Mouse (Mus musculus) left cerebral cortex, adult 9 months (tissue): Measurements from ENCODE around the gene Clasp1.

ENCODE experiments used
- DNase-seq, 2 experiments: peaks; one replicate each; pipeline ENCODE4 v3.0.0; 2022; ENCODE audit warnings: low spot score in 2 of 2

Clasp1 gene

DNA sequence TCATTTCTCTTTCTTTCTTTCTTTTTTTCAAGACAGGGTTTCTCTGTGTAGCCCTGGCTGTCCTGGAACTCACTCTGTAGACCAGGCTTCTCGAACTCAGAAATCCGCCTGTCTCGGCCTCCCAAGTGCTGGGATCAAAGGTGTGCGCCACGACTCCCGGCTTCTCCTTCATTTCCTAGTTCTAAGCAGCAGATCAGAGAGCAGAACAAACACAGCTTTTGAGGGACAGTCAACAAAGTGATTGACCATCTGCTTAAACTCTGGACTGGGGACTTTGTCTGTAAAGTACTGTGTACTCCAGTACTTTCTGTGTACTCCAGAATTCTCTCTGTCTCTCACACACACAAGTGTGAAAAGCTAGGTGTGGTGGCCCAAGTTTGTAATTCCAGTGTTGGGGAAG, 14.1 kb downstream of the Clasp1 start:
- no peak for DNase-seq

DNA sequence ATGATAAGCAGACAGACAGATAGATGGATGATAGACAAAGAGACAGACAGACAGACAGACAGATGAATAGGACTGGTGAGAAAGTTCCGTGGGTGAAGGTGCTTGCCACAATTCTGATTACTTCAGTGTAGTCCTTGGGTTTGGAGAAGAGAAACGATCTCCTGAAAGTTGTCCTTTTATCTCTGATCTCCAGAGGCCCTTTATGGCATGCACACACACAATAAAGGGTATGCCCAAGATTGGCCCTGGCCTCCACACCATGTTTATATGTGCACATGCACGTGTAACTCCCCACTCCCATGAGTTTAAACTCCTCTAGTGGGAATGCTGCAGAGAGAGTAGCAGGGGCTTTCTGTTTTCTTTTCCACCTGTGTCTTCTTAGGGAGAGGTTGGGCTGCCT, 14.6 kb downstream of the Clasp1 start:
- no peak for DNase-seq

DNA sequence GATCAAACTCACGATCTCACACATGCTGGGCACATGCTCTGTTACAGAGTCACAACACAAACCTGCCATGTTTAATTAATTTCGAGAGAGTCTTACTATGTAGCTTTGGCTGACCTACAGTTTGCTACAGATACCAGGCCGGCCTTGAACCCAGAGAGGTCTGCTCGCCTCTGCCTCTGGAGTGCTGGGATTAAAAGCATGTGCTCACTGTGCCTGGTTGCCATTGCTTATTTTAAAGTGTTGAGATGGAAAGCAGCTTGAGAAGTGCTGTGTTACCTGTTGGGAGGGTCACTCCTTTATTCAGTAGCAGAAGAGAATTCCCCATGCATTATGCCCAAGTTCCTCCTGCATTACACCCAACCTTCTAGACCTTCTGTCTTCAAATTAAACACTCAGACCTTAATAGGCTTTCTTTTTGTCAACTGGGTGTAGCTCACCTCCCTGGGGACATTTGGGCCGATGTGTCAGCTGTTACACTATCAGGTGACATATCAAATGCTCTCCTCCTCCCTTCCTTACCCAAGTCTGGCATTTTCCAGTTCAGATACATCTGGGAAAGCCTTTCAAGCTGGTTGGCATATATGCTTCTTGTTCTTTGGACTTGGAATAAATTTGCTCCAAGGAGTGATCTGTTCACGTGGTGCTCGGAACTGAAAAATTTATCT, 18.9 kb downstream of the Clasp1 start:
- DNase-seq = no peak

DNA sequence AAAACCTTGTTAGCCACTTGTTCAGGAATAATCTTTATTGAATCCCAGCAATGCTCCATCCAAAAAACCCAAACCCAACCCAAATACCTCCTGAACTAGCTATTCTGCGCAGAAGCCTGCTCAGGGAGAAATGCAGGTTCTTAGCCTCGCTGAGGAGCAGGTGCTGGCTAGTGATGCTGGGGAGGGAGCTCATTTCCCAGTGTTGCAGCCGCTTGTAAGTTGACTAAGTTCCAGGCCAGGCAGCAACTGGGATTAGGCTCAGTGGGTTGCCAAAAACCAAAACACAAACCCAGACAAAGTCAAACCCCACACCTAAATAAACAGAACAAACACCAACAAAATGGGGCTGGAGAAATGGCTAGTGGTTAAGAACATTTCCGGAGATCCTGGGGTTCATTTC, 20.4 kb downstream of the Clasp1 start:
- no peak for DNase-seq

DNA sequence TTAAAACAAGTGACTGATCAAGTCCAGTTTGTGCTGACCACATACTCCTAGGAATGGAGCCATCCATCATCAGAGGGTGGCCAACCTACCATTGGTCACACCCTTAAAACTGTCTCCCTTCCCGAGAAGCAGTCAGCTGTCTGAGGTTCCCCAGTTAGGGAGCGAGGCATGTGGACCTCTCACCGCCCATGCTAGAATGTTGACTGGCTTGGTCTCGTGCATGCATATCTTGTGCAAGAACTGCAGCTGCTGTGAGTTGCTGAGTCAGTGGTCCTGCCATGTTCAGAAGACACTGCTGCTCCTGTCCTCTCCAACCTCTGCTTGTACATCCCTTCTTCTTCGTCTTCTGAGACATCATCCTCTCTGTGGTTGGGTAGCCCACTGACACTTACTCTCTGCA, 22.0 kb downstream of the Clasp1 start:
- DNase-seq = no peak

DNA sequence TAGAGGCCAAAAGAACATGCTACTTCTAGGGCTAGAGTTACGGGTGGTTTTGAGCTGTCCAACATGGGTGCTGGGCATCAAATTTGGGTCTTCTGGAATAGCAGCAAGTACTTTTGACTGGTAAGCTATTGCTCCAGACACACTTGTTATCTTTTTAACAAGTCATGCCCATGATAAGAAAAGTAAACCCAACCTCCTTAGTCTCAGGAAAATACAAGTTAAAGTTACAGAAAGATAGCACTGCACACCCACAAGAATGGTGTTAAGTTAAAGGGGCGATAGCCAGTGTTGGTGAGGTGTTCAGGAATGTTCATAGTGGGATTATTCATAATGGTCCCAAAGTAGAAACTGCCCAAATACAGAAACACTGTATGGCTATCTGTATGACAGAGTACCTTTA, 24.3 kb downstream of the Clasp1 start:
- DNase-seq = no peak

DNA sequence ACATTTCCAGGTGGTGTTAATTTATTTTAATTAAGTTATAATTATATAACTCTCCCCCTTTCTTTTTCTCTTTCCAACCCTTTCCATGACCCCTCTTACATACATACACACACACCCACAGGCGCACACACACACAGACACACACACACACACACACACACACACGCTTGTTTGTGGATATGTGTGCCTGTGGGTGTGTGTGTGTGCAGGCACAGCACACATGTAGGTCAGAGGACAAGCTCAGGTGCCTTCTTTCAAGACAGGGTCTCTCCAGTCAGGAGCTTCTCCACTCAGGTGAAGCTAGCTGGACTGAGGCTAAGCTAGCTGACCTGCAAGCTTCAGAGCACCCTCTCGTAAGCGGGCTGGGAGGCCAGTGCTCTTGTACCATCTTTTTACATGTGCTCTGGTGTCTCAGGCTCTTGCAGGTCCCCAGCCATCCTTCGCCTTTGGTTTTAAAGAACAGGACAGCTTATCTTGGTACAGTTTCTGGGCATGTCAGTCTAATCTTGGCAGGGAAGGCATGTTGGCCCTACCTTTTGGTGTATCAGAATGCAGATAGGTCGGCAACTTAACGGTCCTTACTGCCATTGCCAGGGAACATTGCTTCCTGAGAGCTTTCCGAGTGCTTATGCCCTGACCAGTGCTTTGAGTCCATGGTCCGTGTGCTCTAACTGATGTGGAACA, 28.3 kb downstream of the Clasp1 start:
- no peak for DNase-seq

DNA sequence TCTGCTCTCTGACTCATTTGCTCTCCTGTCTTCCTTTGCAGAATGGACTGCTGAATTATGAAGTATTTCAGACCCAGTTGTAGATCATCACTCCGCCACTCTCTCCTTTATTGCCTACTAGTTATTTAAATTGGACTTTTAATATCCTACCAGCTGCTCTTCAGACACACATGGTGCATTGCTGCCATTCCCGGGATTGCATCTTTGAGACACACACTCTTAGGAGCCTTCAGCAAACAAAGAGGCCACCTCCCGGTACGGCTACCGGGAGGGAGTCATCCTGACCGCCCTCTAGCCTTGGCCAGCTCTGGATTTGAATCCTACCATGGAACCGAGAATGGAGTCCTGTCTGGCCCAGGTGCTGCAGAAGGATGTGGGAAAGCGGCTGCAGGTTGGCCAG, 30.5 kb downstream of the Clasp1 start:
- DNase-seq = no peak

DNA sequence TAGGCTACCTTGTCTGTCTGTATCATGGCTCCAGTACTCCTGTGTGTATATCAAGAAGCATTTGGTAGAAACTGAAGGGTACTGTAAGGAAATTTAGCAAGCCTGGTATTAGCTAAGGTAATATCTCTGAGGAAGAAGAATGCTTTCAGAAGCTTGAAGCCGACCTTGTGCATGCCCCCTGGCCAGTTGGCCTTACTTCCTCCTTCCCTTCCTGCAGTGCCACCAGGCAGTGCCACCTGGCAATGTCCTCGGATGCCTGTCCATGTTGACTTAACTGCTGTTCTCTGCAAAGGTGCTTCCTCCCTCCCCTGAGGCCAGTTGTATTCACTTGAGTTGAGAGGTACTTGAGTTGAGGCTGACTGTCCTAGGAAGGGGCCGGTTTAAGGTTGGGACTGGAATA, 32.3 kb downstream of the Clasp1 start:
- no peak for DNase-seq

DNA sequence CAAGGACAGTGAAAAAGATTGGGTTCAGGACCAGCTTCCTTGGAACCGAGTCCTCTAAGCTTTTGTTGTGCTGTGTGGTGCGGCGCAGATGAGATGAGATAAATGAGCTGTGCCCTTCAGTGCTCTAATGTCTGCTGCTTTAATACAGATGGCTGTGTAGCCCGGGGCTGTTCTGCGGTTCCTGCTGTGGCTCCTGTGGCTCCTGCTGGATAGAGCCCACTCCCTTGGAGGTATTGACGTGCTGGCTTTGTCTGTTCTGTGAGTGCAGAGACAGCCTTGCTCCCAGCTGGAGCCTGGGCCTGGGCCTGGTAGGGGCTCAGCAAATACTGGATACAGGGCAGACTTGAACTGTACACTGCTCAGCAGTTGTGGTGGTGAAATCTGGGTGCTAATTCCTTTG, 34.0 kb downstream of the Clasp1 start:
- DNase-seq = peak in 1 of 2 experiments; percentile 8

DNA sequence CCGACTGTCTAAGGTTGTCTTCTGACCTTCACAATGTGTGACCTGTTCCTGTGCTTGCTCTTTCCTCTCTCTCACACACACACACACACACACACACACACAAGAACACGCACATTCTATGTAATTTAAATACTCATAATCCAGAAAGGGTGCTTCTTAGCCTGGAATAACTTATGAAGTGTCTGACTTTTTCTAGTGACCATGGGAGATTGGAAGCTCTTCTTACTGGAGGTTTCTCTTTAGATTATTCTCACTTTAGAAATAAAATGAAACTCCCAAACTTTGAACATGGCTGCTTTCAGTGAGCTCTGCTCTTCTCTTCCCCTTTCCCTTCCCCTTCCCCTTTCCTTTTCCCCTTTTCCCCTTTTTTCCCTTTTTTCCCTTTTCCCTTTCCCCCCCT, 37.1 kb downstream of the Clasp1 start:
- DNase-seq = no peak

DNA sequence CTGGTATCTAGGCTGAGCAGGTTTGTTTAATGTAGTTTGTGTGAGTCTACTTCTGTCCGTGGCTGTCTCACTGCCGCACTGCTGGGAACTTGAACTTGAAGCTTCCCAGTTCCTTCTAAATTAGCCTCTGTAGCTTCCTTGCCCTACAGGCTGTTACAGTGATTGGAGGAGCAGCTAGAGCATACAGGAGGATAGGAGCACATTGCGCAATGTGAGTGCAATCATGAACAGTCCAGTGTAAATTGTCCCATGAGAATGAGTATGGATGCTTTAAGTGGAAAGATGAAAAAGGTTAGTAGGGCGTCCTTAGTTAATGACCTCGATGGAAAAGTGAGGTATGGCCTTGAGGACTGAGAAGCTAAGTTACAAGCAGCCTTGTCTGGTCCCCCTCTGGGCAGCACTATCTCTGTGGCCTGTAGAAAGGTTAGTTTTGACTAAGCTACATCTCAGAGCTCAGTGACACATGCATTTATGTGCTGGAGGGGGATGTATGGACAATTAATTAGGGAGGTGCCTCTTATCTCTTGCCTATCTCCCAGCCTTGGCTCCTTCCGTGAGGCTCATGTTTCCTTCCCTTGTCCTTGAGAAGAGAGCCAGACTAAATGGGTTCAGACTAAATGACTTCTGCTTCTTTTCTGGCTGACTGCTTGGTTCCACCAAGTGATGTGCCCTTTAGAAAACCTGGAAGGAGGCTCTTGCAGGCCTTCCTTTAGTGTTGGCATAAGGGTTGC, 39.7 kb downstream of the Clasp1 start:
- no peak for DNase-seq

DNA sequence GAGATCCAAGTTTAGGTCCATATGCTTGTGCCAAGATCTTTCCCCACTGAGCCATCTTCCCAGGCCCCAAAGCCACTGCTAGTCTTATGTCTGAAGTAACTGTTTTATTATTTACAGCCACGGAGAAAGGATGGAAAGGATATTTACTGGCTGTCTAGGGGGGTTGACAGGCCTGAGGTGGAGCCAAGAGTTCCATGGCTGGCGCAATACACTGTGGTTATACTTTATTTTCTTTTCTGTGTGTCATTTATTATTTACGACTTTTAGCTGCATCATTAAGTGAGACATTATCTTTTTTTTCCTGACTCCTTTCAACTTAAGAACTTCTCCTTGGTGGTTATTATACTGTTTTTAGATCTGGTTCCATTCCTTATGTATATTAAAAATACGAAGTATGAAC, 42.7 kb downstream of the Clasp1 start:
- DNase-seq = no peak

DNA sequence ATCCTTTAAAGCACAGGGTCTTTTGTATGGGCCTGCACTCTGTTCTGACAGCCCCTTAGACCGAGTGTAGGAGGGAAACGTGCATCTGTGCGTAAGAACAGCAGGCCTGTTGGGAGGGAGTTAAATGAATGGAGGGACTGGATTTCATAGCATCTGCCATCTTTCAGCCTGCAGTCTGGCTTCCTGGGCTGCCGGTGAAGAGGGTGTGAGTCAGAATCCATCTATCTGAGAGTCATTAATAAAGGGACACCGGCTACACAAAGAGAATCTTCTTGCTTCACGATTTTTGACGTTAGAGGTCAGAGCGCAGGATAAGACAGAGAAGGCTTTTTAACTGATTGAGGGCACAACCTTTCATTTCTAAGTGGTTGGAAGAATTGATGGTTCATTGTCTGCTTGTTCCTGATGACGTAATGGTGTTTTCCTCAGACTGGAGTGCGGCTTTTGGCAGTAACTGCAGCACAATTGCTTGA, 46.2 kb downstream of the Clasp1 start:
- no peak for DNase-seq

DNA sequence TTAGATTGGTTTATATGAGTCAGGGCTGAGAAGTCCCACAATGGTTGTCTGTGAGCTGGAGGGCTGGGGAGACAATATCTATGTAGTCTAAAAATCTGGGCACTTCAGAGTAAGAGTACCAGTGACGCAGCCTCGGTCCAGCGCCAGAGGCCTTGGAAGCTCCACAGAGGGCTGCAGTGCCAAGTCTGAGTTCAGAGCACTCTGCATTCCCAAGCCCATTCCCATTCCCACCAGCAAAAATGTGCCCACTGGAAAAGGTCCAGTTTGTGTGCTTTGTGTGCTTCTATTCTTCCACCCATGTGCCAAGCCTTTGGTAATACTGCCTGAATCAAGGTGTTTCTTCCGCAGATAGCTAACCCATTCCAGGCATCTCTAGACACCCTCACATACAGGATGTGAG, 49.0 kb downstream of the Clasp1 start:
- peak in 1 of 2 experiments; percentile 30 for DNase-seq

DNA sequence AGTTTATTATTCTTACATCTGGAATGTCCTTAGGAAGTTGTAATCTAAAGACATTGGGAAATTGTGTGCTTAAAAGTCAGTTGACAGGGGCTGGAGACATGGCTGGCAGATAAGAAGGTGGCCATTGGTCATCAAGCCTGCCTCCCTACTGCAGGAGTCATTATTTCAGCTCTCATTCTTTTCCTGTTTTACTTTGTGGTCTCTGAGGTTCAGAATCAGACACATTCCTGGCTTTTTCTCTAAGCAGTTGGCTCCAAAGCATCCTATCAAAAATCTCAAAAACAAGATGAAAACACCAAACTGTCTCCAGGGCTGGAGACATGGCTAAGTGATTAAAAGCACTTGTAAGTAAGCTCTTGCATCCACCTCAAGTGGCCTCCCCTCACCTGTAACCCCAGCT, 49.5 kb downstream of the Clasp1 start:
- DNase-seq = no peak

DNA sequence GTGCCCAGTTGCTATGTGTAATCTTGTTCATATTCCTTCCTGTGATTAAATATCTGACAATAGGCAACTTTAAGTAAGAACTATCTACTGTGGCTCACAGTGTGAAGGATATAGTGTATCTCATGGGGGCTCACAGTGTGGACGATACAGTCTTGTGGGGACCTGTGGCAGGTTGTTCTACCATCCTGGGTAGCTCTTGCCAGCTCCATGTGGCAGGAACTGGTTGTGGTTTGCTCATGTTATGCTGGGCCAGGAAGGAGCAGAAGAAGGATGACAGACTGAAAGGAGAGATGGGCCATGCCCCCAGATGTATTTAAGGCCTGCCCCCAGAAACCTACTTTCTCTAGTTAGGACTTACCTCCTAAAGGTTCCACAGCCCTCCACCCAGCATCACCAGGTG, 51.7 kb downstream of the Clasp1 start:
- no peak for DNase-seq

DNA sequence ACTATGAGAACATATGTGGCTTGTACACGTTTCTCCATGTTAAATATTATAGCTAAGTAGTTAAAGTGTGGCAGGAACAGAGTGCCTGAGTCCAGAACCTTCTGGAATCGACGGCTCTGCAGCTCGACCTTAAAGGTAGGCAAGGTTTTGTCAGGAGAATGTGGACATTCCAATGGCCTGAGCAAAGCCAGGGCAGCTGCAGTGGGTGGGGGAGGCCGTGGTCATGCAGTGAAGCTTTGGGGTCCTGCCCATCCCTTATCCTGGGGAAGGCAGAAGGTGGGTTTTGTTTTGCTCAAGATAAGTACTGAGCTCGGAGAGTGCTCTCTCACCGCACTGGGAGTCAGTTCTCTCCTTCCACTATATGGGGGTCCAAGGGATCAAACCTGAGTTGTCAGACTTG, 55.6 kb downstream of the Clasp1 start:
- DNase-seq = no peak

DNA sequence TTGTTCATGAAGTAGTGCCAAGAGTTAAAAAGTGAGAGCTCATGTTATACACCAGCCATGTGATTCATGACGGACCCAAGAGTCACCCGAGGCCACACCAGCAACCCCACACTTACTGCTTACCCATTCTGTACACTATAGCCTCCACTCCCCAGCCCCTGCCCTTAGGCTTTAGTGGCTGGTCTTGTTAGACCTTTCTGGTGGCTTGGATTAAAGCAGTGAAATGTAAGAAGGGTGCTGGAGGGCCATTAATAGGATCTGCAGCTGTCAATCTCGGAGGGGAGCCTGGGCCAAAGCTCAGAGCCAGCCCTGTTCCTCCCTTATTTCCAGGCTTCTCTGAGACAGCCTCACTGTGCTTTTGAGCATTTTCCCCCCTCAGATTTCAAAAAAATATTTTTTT, 56.1 kb downstream of the Clasp1 start:
- DNase-seq = no peak

DNA sequence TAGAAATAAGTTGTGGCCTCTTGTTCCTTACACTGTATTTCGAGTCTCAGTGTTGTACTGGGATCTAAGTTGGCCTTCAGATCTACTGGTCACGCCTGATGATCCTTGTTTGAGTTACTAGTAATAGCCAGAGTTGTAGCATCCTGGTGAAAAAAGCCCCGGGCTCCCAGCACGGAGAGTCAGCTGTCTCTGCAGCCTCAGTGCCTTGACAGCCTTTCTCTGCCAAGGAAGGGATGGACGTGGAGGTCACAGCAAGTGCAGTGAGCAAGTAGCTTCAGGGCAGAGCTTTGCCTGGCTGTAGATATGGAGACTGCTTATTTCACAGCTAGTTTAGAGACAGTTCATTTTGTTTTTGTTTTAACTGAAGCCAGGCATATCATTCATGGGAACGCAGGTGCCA, 56.6 kb downstream of the Clasp1 start:
- no peak for DNase-seq

DNA sequence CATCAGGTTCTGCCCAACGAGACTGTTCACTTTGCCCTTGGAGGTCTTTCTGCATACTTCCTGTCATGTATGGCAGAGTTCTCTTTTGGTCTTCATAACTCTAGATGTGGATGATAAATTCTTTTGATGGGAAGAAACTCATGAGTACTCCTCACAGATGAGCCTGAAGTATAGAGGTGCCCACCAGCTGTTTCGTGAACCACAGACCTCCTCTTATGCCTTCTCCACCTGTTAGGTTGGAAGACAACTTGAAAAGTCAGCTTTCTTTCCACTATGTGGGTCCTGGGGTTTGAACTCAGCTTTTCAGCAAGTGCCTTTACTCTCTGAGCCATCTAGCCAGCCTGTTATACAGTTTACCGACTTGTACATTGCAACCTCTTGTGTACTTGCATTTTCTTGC, 57.1 kb downstream of the Clasp1 start:
- DNase-seq = no peak

DNA sequence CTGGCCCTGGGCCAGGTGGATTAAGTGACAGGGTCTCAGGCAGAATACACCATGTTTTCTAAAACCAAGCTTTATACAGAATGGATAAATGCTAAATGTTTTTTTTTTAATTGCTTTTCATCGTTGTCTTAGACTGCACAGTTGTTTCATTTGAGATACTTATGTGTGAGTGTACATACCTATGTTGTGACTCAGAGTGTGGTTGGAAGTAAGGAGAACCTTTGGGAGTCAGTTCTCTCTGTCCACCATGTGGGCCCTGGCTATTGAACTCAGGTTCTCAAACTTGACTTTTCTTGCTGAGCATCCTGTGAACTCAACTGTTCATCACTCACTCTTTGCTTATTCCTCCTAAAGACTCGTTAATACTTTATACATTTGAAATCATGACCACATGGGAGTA, 58.3 kb downstream of the Clasp1 start:
- DNase-seq = no peak

DNA sequence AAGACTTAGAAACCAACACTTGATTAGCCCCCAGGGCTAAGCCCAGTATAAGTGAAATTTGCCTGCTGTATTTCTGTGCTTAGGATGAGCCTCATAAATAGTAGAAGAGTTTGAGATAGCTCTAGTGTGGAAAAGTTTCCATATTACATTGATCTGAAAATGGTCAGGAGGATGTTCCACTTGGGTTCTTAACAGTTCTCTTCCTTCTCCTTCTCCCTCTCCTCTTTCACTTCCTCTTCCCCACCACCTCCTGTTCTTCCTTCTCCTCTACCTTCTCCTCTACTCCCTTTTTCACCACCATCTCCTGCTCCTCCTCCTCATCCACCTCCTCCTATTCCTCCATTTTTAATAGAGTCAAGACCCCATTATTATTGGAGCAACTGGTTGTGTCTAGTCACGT, 59.4 kb downstream of the Clasp1 start:
- no peak for DNase-seq
